Mouse (Mus musculus): ENCODE measurements around the gene Zcrb1.

DNA sequence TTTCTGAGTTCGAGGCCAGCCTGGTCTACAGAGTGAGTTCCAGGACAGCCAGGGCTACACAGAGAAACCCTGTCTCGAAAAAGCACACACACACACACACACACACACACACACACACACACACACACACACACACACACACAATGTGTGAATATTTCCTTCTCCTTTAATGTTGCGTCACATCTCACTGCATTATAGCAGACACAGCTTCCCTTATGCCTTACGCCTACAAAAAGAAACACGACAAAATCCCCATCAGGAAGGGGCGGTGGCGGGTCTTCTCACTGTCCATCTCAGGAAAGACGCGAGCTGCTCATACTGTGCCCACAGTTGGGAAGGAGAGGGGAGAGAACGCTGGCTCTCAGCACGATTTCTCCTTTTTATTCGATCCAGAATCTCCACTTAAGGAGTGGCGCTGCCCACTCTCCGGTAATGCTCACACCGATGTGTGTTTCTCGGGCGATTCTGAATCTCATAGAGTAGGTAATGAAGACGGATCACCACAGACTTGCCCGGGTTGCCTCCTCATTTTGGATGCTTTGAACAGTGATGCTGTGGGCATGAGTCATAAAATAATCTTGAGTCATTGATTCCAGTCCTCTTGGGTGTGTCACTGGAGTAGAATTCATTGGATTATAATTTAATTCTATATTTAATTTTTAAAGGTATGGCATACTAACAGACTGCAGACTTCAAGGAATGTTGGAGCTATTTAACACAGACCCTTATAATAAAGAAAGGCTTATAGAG is 39.6 kb downstream of the Zcrb1 start:
- TF ChIP-seq CTCF (conservative IDR thresholded peaks at IDR 0.05; ENCODE audit: insufficient read depth, insufficient read length, low read depth, low read length) = no peak
- no peak for TF ChIP-seq POLR2A (IDR thresholded peaks at IDR 0.05; ENCODE audit: low read depth, low read length)

All from kidney, adult 2 months (tissue).